Mouse (Mus musculus) lung, adult 2 months (tissue): ENCODE measurements around the gene Midn.

ENCODE experiments used
- CTCF ChIP-seq: fragments of 200-500 bp; IDR thresholded peaks from 2 replicates; pipeline ENCODE4 v1.5.1; 2011; ENCODE audit warnings: mild to moderate bottlenecking, low read length, control low read depth; ENCODE audit not compliant: insufficient read depth
- POLR2A ChIP-seq: fragments of 200-500 bp; IDR thresholded peaks from 2 replicates; pipeline ENCODE4 v1.6.1; 2011; ENCODE audit warnings: low read depth, mild to moderate bottlenecking, control low read depth, low read length, borderline replicate concordance; ENCODE audit errors: extremely low read depth

GRCm38 (mm10) chr10:80164161-80164997, 16.3 kb downstream of the Midn start:
- TF ChIP-seq CTCF (no peak), POLR2A (no peak)
